Mouse (Mus musculus): ENCODE results near the gene Cox20. TPM values are rescaled to one million over a fixed set of nuclear protein-coding genes. Genes with fewer than 3 reads are reported as not detected.
"Not testable (repeated sequence)": the region's sequence is repeated elsewhere in the genome, so short reads cannot be mapped to it uniquely, and the experiment has no call there.

Gene Cox20
- 100 and 120 TPM in 2 replicates for polyA plus RNA-seq (2015; fragmentation: Nextera tagmentation; extraction: Ambion mirVana)

- Histone ChIP-seq H3K9ac (ENCODE audit: low read depth, low read length) (peak within 1 kb of the TSS; percentile 91), H3K27me3 (ENCODE audit: control insufficient read depth, insufficient read depth, low read depth, low read length) (no peaks in the 10 kb centered on the region)
These were observed at the start of gene Cox20 for GRCm38 (mm10) chr1:178318389-178319184. TSS of gene Cox20 (plus strand) at chr1:178319130.

DNA sequence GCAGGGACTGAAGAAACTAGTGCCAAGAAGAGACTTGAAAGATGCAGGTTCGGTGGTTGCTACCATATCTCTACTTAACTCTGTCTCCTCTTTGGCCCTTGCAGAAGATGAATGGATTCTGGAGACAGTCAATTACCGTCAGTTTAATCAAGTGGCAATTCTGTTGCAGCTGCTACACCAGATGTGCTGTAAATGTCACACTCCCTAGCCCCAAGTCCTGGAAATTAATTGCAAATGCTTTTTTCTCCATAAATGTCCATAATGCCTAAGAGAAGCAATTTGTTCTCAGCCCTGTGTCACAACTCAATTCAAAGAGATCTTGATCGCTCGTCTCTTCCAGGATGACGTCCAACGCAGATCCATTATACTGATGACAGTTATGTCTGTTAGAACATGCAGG is 48.3 kb upstream of the Cox20 start:
- no peak for ATAC-seq
- 77% methylated on average over 6 of the region's 6 CpGs for WGBS
- Histone ChIP-seq H3K4me1 (ENCODE audit: control insufficient read depth, insufficient read depth, low read length) (no peaks in the 10 kb centered on the region), H3K4me3 (ENCODE audit: low read depth, low read length) (no peak overlapping the region), H3K36me3 (ENCODE audit: control insufficient read depth, insufficient read depth, low read length) (no peaks in the 10 kb centered on the region), H3K4me2 (ENCODE audit: low read length) (no peak overlapping the region), H3K9me3 (replicated peaks; ENCODE audit: control insufficient read depth, low read length, poor library complexity, severe bottlenecking) (no peaks in the 10 kb centered on the region), H3K27me3 (ENCODE audit: control insufficient read depth, insufficient read depth, low read depth, low read length) (no peaks in the 10 kb centered on the region), H3K9ac (ENCODE audit: low read depth, low read length) (no peak overlapping the region), H3K27ac (ENCODE audit: low read length) (no peak overlapping the region)

More at GRCm38 (mm10) chr1:178318389-178319184, at the start of gene Cox20:
- H3K36me3 ChIP-seq (ENCODE audit: control insufficient read depth, insufficient read depth, low read length), result peaks cover 14% of the 10 kb centered on the region; the same call in 1 of the 2 replicates
- peak within 1 kb of the TSS; percentile 80 for H3K4me2 ChIP-seq (ENCODE audit: low read length)
- under 1% methylated on average over 81 of the region's 83 CpGs for WGBS
- no peaks in the 10 kb centered on the region for H3K9me3 ChIP-seq (replicated peaks; ENCODE audit: control insufficient read depth, low read length, poor library complexity, severe bottlenecking)
- peak; percentile 96 for ATAC-seq
- H3K27ac ChIP-seq (ENCODE audit: low read length), result peak within 1 kb of the TSS; percentile 100
- peaks cover 33% of the 10 kb centered on the region for H3K4me1 ChIP-seq (ENCODE audit: control insufficient read depth, insufficient read depth, low read length)
- H3K4me3 ChIP-seq (ENCODE audit: low read depth, low read length), result peak within 1 kb of the TSS; percentile 58

DNA sequence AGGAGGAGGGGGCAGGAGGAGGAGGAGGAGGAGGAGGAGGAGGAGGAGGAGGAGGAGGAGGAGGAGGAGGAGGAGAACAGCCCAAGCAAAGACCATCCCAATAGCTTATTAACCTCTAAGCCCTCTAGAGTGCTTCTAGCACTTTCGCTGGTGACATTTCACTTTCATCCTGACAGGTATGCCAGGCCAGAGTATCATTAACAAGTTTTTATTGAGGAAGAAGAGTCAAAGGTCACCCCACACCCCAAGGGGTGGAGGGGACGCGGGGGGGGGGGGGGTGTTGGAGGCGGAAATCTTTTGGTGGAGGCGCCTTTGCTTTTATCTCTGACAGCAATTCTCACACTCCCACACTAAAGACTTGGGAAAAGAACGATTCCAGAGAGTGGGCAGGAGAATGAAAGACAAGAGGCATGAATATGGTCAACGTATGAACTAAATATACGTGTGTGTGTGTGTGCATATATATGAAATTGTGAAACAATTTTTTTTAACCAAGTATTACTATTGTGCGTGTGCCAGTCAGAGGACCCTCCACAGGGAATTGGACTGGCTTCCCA is 43.7 kb upstream of the Cox20 start:
- 48% methylated on average over 8 of the region's 9 CpGs for WGBS
- Histone ChIP-seq H3K4me3 (ENCODE audit: low read depth, low read length) (peak overlapping the region; percentile 56), H3K27me3 (ENCODE audit: control insufficient read depth, insufficient read depth, low read depth, low read length) (no peaks in the 10 kb centered on the region), H3K4me2 (ENCODE audit: low read length) (peak overlapping the region; percentile 66), H3K9me3 (replicated peaks; ENCODE audit: control insufficient read depth, low read length, poor library complexity, severe bottlenecking) (no peaks in the 10 kb centered on the region), H3K36me3 (ENCODE audit: control insufficient read depth, insufficient read depth, low read length) (no peaks in the 10 kb centered on the region), H3K9ac (ENCODE audit: low read depth, low read length) (peak overlapping the region; percentile 76), H3K27ac (ENCODE audit: low read length) (peak overlapping the region; percentile 89), H3K4me1 (ENCODE audit: control insufficient read depth, insufficient read depth, low read length) (no peaks in the 10 kb centered on the region; the same call in 1 of the 2 replicates)
- peak; percentile 36 for ATAC-seq

GRCm38 (mm10) chr1:178275738-178276053 is 43.2 kb upstream of the Cox20 start:
- Histone ChIP-seq H3K4me2 (ENCODE audit: low read length) (peak overlapping the region; percentile 66), H3K9ac (ENCODE audit: low read depth, low read length) (peak overlapping the region; percentile 76), H3K27me3 (ENCODE audit: control insufficient read depth, insufficient read depth, low read depth, low read length) (no peaks in the 10 kb centered on the region), H3K36me3 (ENCODE audit: control insufficient read depth, insufficient read depth, low read length) (no peaks in the 10 kb centered on the region), H3K4me3 (ENCODE audit: low read depth, low read length) (peak overlapping the region; percentile 56), H3K4me1 (ENCODE audit: control insufficient read depth, insufficient read depth, low read length) (no peaks in the 10 kb centered on the region; the same call in 1 of the 2 replicates), H3K9me3 (replicated peaks; ENCODE audit: control insufficient read depth, low read length, poor library complexity, severe bottlenecking) (no peaks in the 10 kb centered on the region), H3K27ac (ENCODE audit: low read length) (peak overlapping the region; percentile 89)
- 9% methylated on average over 11 of the region's 11 CpGs for WGBS
- ATAC-seq, result peak; percentile 65

DNA sequence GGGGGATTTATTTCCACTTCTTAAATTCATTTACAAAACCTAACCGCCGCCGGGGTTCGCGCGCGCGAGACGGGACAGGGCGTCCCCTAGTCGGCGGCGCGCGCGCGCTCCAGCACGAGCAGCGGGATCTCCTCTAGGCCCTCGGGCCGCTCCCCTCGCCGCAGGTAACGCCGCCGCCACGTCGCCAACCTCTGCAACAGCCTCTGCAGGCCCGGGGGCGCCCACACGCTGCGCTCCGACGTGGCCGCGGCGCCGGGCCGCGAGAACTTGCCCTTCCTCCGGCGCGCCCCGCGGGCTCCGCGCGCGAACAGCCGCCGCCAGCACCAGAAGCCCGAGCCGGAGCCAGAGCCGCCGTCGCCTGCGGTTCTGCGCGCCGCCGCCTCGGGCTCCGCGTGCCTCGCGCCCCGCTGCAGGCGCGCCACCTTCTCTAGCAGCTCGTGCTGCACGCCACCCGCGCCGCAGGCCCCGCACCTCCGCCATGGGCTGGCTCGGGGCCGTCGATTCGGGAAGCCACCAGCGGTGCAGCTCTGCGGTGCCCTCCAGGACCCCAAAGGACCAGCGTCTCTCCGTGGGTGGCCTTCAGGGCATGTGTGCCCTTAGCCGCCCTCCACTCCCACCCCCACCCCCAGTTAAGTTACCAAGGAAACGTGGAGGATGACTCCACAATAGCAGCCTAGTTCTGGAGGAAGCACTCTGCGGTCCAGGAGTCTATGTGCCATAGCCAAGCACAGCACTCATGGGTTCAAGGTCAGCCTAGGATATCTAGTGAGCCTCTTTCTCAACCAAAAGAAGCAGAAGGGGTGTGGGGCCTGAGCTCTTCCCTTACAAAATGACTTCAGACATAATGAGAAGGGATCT is 42.6 kb upstream of the Cox20 start:
- Histone ChIP-seq H3K4me2 (ENCODE audit: low read length) (peak overlapping the region; percentile 66), H3K4me1 (ENCODE audit: control insufficient read depth, insufficient read depth, low read length) (no peaks in the 10 kb centered on the region; the same call in 1 of the 2 replicates), H3K4me3 (ENCODE audit: low read depth, low read length) (peak overlapping the region; percentile 56), H3K36me3 (ENCODE audit: control insufficient read depth, insufficient read depth, low read length) (no peaks in the 10 kb centered on the region), H3K9ac (ENCODE audit: low read depth, low read length) (peak overlapping the region; percentile 76), H3K27ac (ENCODE audit: low read length) (peak overlapping the region; percentile 89), H3K27me3 (ENCODE audit: control insufficient read depth, insufficient read depth, low read depth, low read length) (no peaks in the 10 kb centered on the region), H3K9me3 (replicated peaks; ENCODE audit: control insufficient read depth, low read length, poor library complexity, severe bottlenecking) (no peaks in the 10 kb centered on the region)
- ATAC-seq, result peak; percentile 95
- 0% methylated on average over 71 of the region's 87 CpGs for WGBS

DNA sequence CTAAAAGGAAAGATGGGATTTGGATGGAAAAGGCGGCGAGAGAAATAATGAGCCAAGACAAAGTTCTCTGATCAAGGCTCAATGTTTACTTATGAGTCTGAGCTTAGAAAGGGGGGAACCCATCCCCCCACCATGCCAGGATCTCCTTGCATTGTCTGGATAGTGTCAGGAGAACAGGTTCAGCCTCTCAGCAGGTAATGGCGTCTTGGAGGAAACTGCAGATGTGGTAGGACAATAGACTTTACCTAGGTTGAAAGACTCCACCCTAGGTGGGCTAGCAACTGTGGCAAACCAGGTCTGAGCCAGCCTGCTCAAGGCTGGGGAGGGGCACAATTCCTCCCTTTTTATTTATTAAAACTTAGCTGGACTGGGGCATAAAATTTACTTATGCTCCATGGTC is 35.6 kb upstream of the Cox20 start:
- H3K4me3 ChIP-seq (ENCODE audit: low read depth, low read length); H3K27ac ChIP-seq (ENCODE audit: low read length); H3K4me1 ChIP-seq (ENCODE audit: control insufficient read depth, insufficient read depth, low read length); H3K36me3 ChIP-seq (ENCODE audit: control insufficient read depth, insufficient read depth, low read length); H3K9me3 ChIP-seq (replicated peaks; ENCODE audit: control insufficient read depth, low read length, poor library complexity, severe bottlenecking); H3K9ac ChIP-seq (ENCODE audit: low read depth, low read length); H3K4me2 ChIP-seq (ENCODE audit: low read length); ATAC-seq; H3K27me3 ChIP-seq (ENCODE audit: control insufficient read depth, insufficient read depth, low read depth, low read length): not testable (repeated sequence)
- 86% methylated on average over 3 of the region's 3 CpGs for WGBS

DNA sequence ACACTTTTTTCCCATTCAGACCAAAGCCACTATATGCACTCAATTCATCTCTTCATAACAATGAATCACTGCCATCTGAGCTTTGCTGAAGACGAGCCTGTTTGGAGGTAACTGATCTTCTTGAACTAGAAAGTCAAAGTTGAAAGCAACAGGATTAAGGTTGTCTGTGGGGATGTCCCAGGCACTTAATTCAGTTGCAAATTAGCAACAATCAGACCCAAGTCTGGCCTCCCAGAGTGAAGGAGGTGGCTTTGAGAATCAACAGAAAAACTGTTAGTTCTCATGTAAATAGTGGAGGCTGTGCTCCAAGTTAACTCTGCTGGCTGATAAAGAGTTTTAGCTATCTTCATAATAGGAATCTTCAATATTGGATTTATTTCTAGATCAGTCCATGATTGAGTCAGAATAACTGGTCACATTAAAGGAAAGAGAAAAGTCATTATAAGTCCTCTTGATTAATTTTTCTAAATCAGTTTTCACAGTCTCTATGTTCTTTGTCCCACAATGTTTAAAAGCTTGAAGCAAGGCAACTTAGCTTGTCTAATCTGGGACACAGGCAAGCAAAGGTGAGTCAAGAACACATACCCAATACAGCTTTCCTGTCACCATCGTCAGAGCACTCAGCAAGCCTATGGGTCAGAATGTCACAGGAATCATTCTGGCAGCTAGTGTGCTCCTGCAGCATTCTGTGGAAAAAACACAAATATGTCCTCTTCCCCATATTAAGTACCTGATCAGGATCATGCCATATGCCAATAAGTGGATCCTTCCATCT is 34.8 kb upstream of the Cox20 start:
- H3K27ac ChIP-seq (ENCODE audit: low read length), result no peak overlapping the region
- H3K4me1 ChIP-seq (ENCODE audit: control insufficient read depth, insufficient read depth, low read length), result no peaks in the 10 kb centered on the region
- H3K9me3 ChIP-seq (replicated peaks; ENCODE audit: control insufficient read depth, low read length, poor library complexity, severe bottlenecking), result no peaks in the 10 kb centered on the region
- WGBS, result 65% methylated on average over 2 of the region's 2 CpGs
- H3K4me2 ChIP-seq (ENCODE audit: low read length), result no peak overlapping the region
- no peaks in the 10 kb centered on the region for H3K27me3 ChIP-seq (ENCODE audit: control insufficient read depth, insufficient read depth, low read depth, low read length)
- no peak overlapping the region for H3K9ac ChIP-seq (ENCODE audit: low read depth, low read length)
- no peak for ATAC-seq
- H3K4me3 ChIP-seq (ENCODE audit: low read depth, low read length), result no peak overlapping the region
- H3K36me3 ChIP-seq (ENCODE audit: control insufficient read depth, insufficient read depth, low read length), result no peaks in the 10 kb centered on the region

DNA sequence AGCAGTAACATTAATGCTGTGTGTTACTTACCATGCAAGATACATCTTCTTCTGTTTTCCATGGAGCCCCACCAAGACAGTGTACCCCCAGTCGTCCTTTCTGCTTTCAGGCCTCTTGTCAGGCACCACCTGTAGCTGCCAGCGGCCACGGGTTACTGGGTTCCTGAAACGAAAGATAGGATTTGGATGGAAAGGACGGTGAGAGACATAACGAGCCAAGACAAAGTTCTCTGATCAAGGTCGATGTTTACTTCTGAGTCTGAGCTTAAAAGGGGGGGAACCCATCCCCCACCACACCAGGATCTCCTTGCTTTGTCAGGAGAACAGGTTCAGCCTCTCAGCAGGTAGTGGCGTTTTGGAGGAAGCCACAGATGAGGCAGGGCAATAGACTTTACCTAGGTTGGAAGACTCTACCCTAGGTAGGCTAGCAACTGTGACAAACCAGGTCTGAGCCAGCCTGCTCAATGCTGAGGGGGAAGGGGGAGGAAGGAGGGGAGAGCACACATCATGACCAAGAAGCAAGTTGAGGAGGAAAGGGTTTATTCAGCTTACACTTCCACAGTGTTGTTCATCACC is 31.2 kb upstream of the Cox20 start:
- no peak overlapping the region for H3K9ac ChIP-seq (ENCODE audit: low read depth, low read length)
- no peak overlapping the region for H3K4me3 ChIP-seq (ENCODE audit: low read depth, low read length)
- H3K4me1 ChIP-seq (ENCODE audit: control insufficient read depth, insufficient read depth, low read length), result no peaks in the 10 kb centered on the region
- H3K9me3 ChIP-seq (replicated peaks; ENCODE audit: control insufficient read depth, low read length, poor library complexity, severe bottlenecking), result no peaks in the 10 kb centered on the region
- no peaks in the 10 kb centered on the region for H3K36me3 ChIP-seq (ENCODE audit: control insufficient read depth, insufficient read depth, low read length)
- ATAC-seq, result no peak
- no peak overlapping the region for H3K4me2 ChIP-seq (ENCODE audit: low read length)
- H3K27ac ChIP-seq (ENCODE audit: low read length), result no peak overlapping the region
- 60% methylated on average over 8 of the region's 8 CpGs for WGBS
- no peaks in the 10 kb centered on the region for H3K27me3 ChIP-seq (ENCODE audit: control insufficient read depth, insufficient read depth, low read depth, low read length)
